Mouse (Mus musculus) MEL (cell line): Measurements from ENCODE around the gene Lpar5. TPM values are rescaled to one million over a fixed set of nuclear protein-coding genes. Genes with fewer than 3 reads are reported as not detected.
A peak's percentile ranks its signal among the peaks of the same experiment; 100 is the strongest.

Source experiments
- DNase-seq: peaks from one replicate; pipeline ENCODE4 v3.0.0; 2011; ENCODE audit warnings: low read depth, low spot score
- H3K27ac ChIP-seq: 2 replicates; pipeline ENCODE4 v1.5.1; 2012; ENCODE audit warnings: low read depth, mild to moderate bottlenecking, control low read depth, low read length, moderate library complexity; ENCODE audit not compliant: control insufficient read depth
- H3K27me3 ChIP-seq, 2 experiments: fragments of 150-350 bp in 1 of 2; sonication (generic) in 1 of 2; 2 replicates each; pipeline ENCODE4 v1.6.1; 2012; ENCODE audit warnings: low read length in 2 of 2, mild to moderate bottlenecking in 2 of 2, improper control_type of control experiment in 1 of 2, moderate library complexity in 1 of 2; ENCODE audit not compliant: insufficient read depth in 2 of 2, control insufficient read depth in 1 of 2
- H3K36me3 ChIP-seq, 2 experiments: 2 replicates each; pipeline ENCODE4 v1.6.1; 2012 to 2014; ENCODE audit warnings: low read length in 2 of 2, improper control_type of control experiment in 1 of 2, inconsistent platforms in 1 of 2, mild to moderate bottlenecking in 1 of 2; ENCODE audit not compliant: insufficient read depth in 2 of 2, control insufficient read depth in 1 of 2
- H3K4me1 ChIP-seq, 2 experiments: fragments of 150-350 bp in 1 of 2; sonication (generic) in 1 of 2; 2 replicates each; pipeline ENCODE4 v1.6.1; 2012; ENCODE audit warnings: low read length in 2 of 2, improper control_type of control experiment in 1 of 2, mild to moderate bottlenecking in 1 of 2; ENCODE audit not compliant: insufficient read depth in 2 of 2, control insufficient read depth in 1 of 2
- H3K4me3 ChIP-seq, 2 experiments: fragments of 150-350 bp in 1 of 2; sonication (generic) in 1 of 2; 2 replicates each; pipeline ENCODE4 v1.5.1; 2012; ENCODE audit warnings: low read depth in 2 of 2, low read length in 2 of 2, mild to moderate bottlenecking in 2 of 2, moderate library complexity in 2 of 2, control low read depth in 1 of 2, improper control_type of control experiment in 1 of 2; ENCODE audit not compliant: control insufficient read depth in 1 of 2, insufficient read depth in 1 of 2
- H3K79me2 ChIP-seq: 2 replicates; pipeline ENCODE4 v1.6.1; 2012; ENCODE audit warnings: mild to moderate bottlenecking, low read length, moderate library complexity; ENCODE audit not compliant: control insufficient read depth, poor library complexity, insufficient read depth
- H3K9ac ChIP-seq: 2 replicates; pipeline ENCODE4 v1.6.1; 2012; ENCODE audit warnings: low read depth, mild to moderate bottlenecking, control low read depth, low read length, moderate library complexity; ENCODE audit not compliant: control insufficient read depth, poor library complexity, severe bottlenecking
- H3K9me3 ChIP-seq: fragments of 150-350 bp; sonication (generic); replicated peaks from 2 replicates; pipeline ENCODE4 v1.6.1; 2012; ENCODE audit warnings: mild to moderate bottlenecking, low read length, improper control_type of control experiment, moderate library complexity; ENCODE audit not compliant: insufficient read depth
- BHLHE40 ChIP-seq: IDR thresholded peaks from 2 replicates; pipeline ENCODE4 v1.6.1; 2012; ENCODE audit warnings: low read depth, mild to moderate bottlenecking, inconsistent platforms, low read length, improper control_type of control experiment, borderline replicate concordance
- CHD1 ChIP-seq: IDR thresholded peaks from 2 replicates; pipeline ENCODE4 v1.6.1; 2012; ENCODE audit warnings: low read depth, mild to moderate bottlenecking, inconsistent platforms, low read length, improper control_type of control experiment
- E2F4 ChIP-seq: IDR thresholded peaks from 2 replicates; pipeline ENCODE4 v1.6.1; 2011; ENCODE audit warnings: low read depth, low read length, improper control_type of control experiment, borderline replicate concordance
- ELF1 ChIP-seq: IDR thresholded peaks from 2 replicates; pipeline ENCODE4 v1.6.1; 2014; ENCODE audit warnings: low read depth, mild to moderate bottlenecking, inconsistent platforms, low read length, improper control_type of control experiment, moderate library complexity
- EP300 ChIP-seq, 2 experiments: IDR thresholded peaks; 2 replicates each; pipeline ENCODE4 v1.6.1; 2011; ENCODE audit warnings: improper control_type of control experiment in 2 of 2, low read length in 2 of 2, low read depth in 1 of 2, mild to moderate bottlenecking in 1 of 2
- ETS1 ChIP-seq: IDR thresholded peaks from 2 replicates; pipeline ENCODE4 v1.6.1; 2012; ENCODE audit warnings: low read depth, mild to moderate bottlenecking, inconsistent platforms, low read length, improper control_type of control experiment, moderate library complexity
- GATA1 ChIP-seq: IDR thresholded peaks from 2 replicates; pipeline ENCODE4 v1.6.1; 2011; ENCODE audit warnings: low read depth, low read length, improper control_type of control experiment
- HCFC1 ChIP-seq: IDR thresholded peaks from 2 replicates; pipeline ENCODE4 v1.6.1; 2012; ENCODE audit warnings: low read depth, mild to moderate bottlenecking, inconsistent platforms, low read length, improper control_type of control experiment, moderate library complexity
- MAX ChIP-seq: IDR thresholded peaks from 2 replicates; pipeline ENCODE4 v1.6.1; 2011; ENCODE audit warnings: low read length, improper control_type of control experiment
- MEF2A ChIP-seq: IDR thresholded peaks from 2 replicates; pipeline ENCODE4 v1.6.1; 2014; ENCODE audit warnings: low read depth, mild to moderate bottlenecking, inconsistent platforms, low read length, improper control_type of control experiment; ENCODE audit not compliant: poor library complexity, insufficient replicate concordance, severe bottlenecking; ENCODE audit errors: extremely low read depth
- MXI1 ChIP-seq: IDR thresholded peaks from 2 replicates; pipeline ENCODE4 v1.6.1; 2011; ENCODE audit warnings: mild to moderate bottlenecking, low read depth, low read length, improper control_type of control experiment
- MYC ChIP-seq: IDR thresholded peaks from 2 replicates; pipeline ENCODE4 v1.6.1; 2011; ENCODE audit warnings: low read depth, mild to moderate bottlenecking, low read length, improper control_type of control experiment, moderate library complexity
- NRF1 ChIP-seq: IDR thresholded peaks from 2 replicates; pipeline ENCODE4 v1.6.1; 2014; ENCODE audit warnings: low read depth, mild to moderate bottlenecking, inconsistent platforms, low read length, improper control_type of control experiment, moderate library complexity; ENCODE audit not compliant: poor library complexity, insufficient read depth, severe bottlenecking
- POLR2A ChIP-seq, 2 experiments: IDR thresholded peaks; 2 replicates each; pipeline ENCODE4 v1.6.1; 2011 to 2012; ENCODE audit warnings: low read length in 2 of 2, mild to moderate bottlenecking in 2 of 2, control low read depth in 1 of 2, improper control_type of control experiment in 1 of 2, low read depth in 1 of 2, moderate library complexity in 1 of 2; ENCODE audit not compliant: control insufficient read depth in 1 of 2, insufficient read depth in 1 of 2, poor library complexity in 1 of 2
- POLR2AphosphoS5 ChIP-seq: IDR thresholded peaks from 2 replicates; pipeline ENCODE4 v1.6.1; 2012; ENCODE audit warnings: low read depth, borderline replicate concordance, mild to moderate bottlenecking, inconsistent platforms, low read length, moderate library complexity, mixed read lengths
- RCOR1 ChIP-seq: IDR thresholded peaks from 2 replicates; pipeline ENCODE4 v1.6.1; 2012; ENCODE audit warnings: low read depth, mild to moderate bottlenecking, inconsistent platforms, low read length, improper control_type of control experiment
- SIN3A ChIP-seq: IDR thresholded peaks from 2 replicates; pipeline ENCODE4 v1.6.1; 2012; ENCODE audit warnings: low read length, improper control_type of control experiment, inconsistent platforms
- TAL1 ChIP-seq: IDR thresholded peaks from 2 replicates; pipeline ENCODE4 v1.6.1; 2012; ENCODE audit warnings: mild to moderate bottlenecking, inconsistent platforms, low read length, moderate library complexity, mixed read lengths
- TBP ChIP-seq: IDR thresholded peaks from 2 replicates; pipeline ENCODE4 v1.8.0; 2011; ENCODE audit warnings: low read depth, low read length, improper control_type of control experiment
- TCF12 ChIP-seq: IDR thresholded peaks from 2 replicates; pipeline ENCODE4 v1.6.1; 2014; ENCODE audit warnings: low read depth, mild to moderate bottlenecking, inconsistent platforms, low read length, improper control_type of control experiment, moderate library complexity
- ZC3H11A ChIP-seq: IDR thresholded peaks from 2 replicates; pipeline ENCODE4 v1.6.1; 2012; ENCODE audit warnings: low read depth, mild to moderate bottlenecking, inconsistent platforms, low read length, improper control_type of control experiment
- ZKSCAN1 ChIP-seq: IDR thresholded peaks from 2 replicates; pipeline ENCODE4 v1.6.1; 2012; ENCODE audit warnings: low read depth, mild to moderate bottlenecking, inconsistent platforms, low read length, improper control_type of control experiment, moderate library complexity
- polyA plus RNA-seq, 2 experiments: library from polyadenylated mRNA; stranded (reverse) in 1 of 2; unstranded in 1 of 2; fragments of >175 nt in 1 of 2; fragments of >200 nt in 1 of 2; gene quantifications; 2 replicates each; pipeline versions ENCODE4 v1.2.1 to v1.2.4; 2012; ENCODE audit warnings: low replicate concordance in 2 of 2, low read depth in 1 of 2; ENCODE audit not compliant: insufficient read length in 2 of 2, insufficient read depth in 1 of 2, missing spikeins in 1 of 2
- total RNA-seq: library from RNA; depleted of rRNA; stranded (reverse); fragments of 300-350 nt; gene quantifications from 2 replicates; pipeline ENCODE4 v1.2.3, GENCODE M21; 2012

Gene Lpar5
- total and polyA plus RNA-seq, 3 experiments: 2.8 to 16.2 TPM; not detected in 1

- TF ChIP-seq ETS1: peak; percentile 83
- peak in 1 of 2 experiments; percentile 75; a peak in 2 of 4 replicates for TF ChIP-seq POLR2A (IDR thresholded peaks at IDR 0.05; ENCODE audit: control insufficient read depth in 1 of 2, insufficient read depth in 1 of 2, low read depth in 1 of 2, low read length in 2 of 2, poor library complexity in 1 of 2)
- peak; percentile 76 to 87 for TF ChIP-seq EP300 (IDR thresholded peaks at IDR 0.05; ENCODE audit: low read depth in 1 of 2, low read length in 2 of 2)
- TF ChIP-seq MXI1: peak; percentile 97
- 0 out of 2 replicates have a peak, but pooled peaks have one; percentile 44 for TF ChIP-seq POLR2AphosphoS5
- TF ChIP-seq MEF2A: no peak
- peak; percentile 78 for TF ChIP-seq SIN3A
- TF ChIP-seq ELF1: peak; percentile 41; the same call in 1 of the 2 replicates
- TF ChIP-seq GATA1: peak; percentile 95
- peak; percentile 91 for TF ChIP-seq MAX
- TF ChIP-seq HCFC1: no peak
- peak; percentile 80 for TF ChIP-seq BHLHE40
- peak; percentile 65; the same call in 1 of the 2 replicates for TF ChIP-seq TBP
- peak; percentile 95 for TF ChIP-seq TAL1
- TF ChIP-seq NRF1: peak; percentile 41; the same call in 1 of the 2 replicates
- peak; percentile 97 for TF ChIP-seq MYC
- no peak for TF ChIP-seq ZC3H11A
- TF ChIP-seq E2F4: no peak
- peak; percentile 93 for TF ChIP-seq TCF12
- no peak for TF ChIP-seq ZKSCAN1
- TF ChIP-seq CHD1: no peak
- TF ChIP-seq RCOR1: peak; percentile 88
- H3K36me3 ChIP-seq: peaks cover 0 to 9% of the 10 kb centered on the region in 2 experiments; a peak in 2 of 4 replicates
- peak; percentile 96 for DNase-seq
- no peaks in the 10 kb centered on the region for H3K9me3 ChIP-seq
- peak overlapping the region; percentile 95 for H3K27ac ChIP-seq
- no peaks in the 10 kb centered on the region for H3K79me2 ChIP-seq
- H3K4me1 ChIP-seq: peaks cover 9 to 21% of the 10 kb centered on the region in 2 experiments
- H3K9ac ChIP-seq: peak overlapping the region; percentile 54
- no peaks in the 10 kb centered on the region for H3K27me3 ChIP-seq
- H3K4me3 ChIP-seq: peak overlapping the region; percentile 52 to 54
These were observed 3.6 kb downstream of the Lpar5 start for GRCm38 (mm10) chr6:125071170-125071895.
